Mouse (Mus musculus) retina, postnatal 1 day (tissue): ENCODE measurements around the gene Fam222b.
A peak's percentile ranks its signal among the peaks of the same experiment; 100 is the strongest.
"Not testable (repeated sequence)": the region's sequence is repeated elsewhere in the genome, so short reads cannot be mapped to it uniquely, and the experiment has no call there.

Experiments used
- DNase-seq: peaks from one replicate; pipeline ENCODE4 v3.0.0-alpha.2; 2012

The Fam222b gene

GRCm38 (mm10) chr11:78182450-78182849 lies 88.0 kb downstream of the Fam222b start:
- DNase-seq = no peak

GRCm38 (mm10) chr11:78182961-78183844 lies 88.7 kb downstream of the Fam222b start, which contains the start of gene Rpl23a:
Rpl23a (minus strand) TSS chr11:78183584.
- peak; percentile 98 for DNase-seq

- DNase-seq = no peak
These were observed 89.5 kb downstream of the Fam222b start for GRCm38 (mm10) chr11:78183884-78184514.

GRCm38 (mm10) chr11:78184702-78185101 lies 90.2 kb downstream of the Fam222b start:
- DNase-seq = not testable (repeated sequence)

GRCm38 (mm10) chr11:78188331-78189233 lies 94.1 kb downstream of the Fam222b start, which contains the start of gene Rab34:
Rab34 (plus strand) TSS chr11:78188430.
- peak; percentile 92 for DNase-seq

- peak; percentile 95 for DNase-seq
These were observed 95.0 kb downstream of the Fam222b start for GRCm38 (mm10) chr11:78189234-78190040.

GRCm38 (mm10) chr11:78190041-78190440 lies 95.6 kb downstream of the Fam222b start:
- no peak for DNase-seq

- DNase-seq = peak; percentile 55
These were observed 98.7 kb downstream of the Fam222b start, which contains the start of gene Proca1 for GRCm38 (mm10) chr11:78193113-78193512. Proca1 (plus strand) TSS chr11:78193392.

GRCm38 (mm10) chr11:78194411-78195100 lies 100.1 kb downstream of the Fam222b start:
- peak; percentile 78 for DNase-seq

- no peak for DNase-seq
These were observed 100.8 kb downstream of the Fam222b start for GRCm38 (mm10) chr11:78195101-78195863.

GRCm38 (mm10) chr11:78202372-78202771 lies 107.9 kb downstream of the Fam222b start:
- DNase-seq = no peak

GRCm38 (mm10) chr11:78204287-78204686 lies 109.8 kb downstream of the Fam222b start:
- DNase-seq = no peak

- DNase-seq = no peak
These were observed 111.1 kb downstream of the Fam222b start for GRCm38 (mm10) chr11:78205361-78206206.
